Mouse (Mus musculus) forebrain, postnatal 0 days (tissue): ENCODE measurements around the gene Zic5. TPM values are rescaled to one million over a fixed set of nuclear protein-coding genes. Genes with fewer than 3 reads are reported as not detected.
A peak's percentile ranks its signal among the peaks of the same experiment; 100 is the strongest.

Experiments used
- ATAC-seq: fragments of 200-750 bp; cut with Nextera tagmentation; 2 replicates; pipeline ENCODE4 v1.8.0; 2017; ENCODE audit warnings: mild to moderate bottlenecking, moderate library complexity
- DNase-seq: peaks from one replicate; pipeline ENCODE4 v3.0.0-alpha.2; 2015
- H3K27ac ChIP-seq: fragments of 300-500 bp; sonication (generic); 2 replicates; pipeline ENCODE4 v1.5.1; 2014; ENCODE audit warnings: low read depth, mild to moderate bottlenecking, antibody characterized with exemption, low read length, moderate library complexity, mixed read lengths
- H3K27me3 ChIP-seq: fragments of 300-500 bp; sonication (generic); 2 replicates; pipeline ENCODE4 v1.6.1; 2014; ENCODE audit warnings: mild to moderate bottlenecking, low read length, mixed read lengths; ENCODE audit not compliant: insufficient read depth
- H3K36me3 ChIP-seq: fragments of 300-500 bp; sonication (generic); 2 replicates; pipeline ENCODE4 v1.6.1; 2014; ENCODE audit warnings: mild to moderate bottlenecking, moderate library complexity; ENCODE audit not compliant: insufficient read depth
- H3K4me1 ChIP-seq: fragments of 300-500 bp; sonication (generic); 2 replicates; pipeline ENCODE4 v1.6.1; 2014; ENCODE audit warnings: antibody characterized with exemption; ENCODE audit not compliant: insufficient read depth
- H3K4me2 ChIP-seq: fragments of 300-500 bp; sonication (generic); 2 replicates; pipeline ENCODE4 v1.6.1; 2014; ENCODE audit warnings: low read depth, mild to moderate bottlenecking, moderate library complexity
- H3K4me3 ChIP-seq: fragments of 300-500 bp; sonication (generic); 2 replicates; pipeline ENCODE4 v1.5.1; 2014; ENCODE audit warnings: low read depth, low read length, mixed read lengths
- H3K9ac ChIP-seq: fragments of 300-500 bp; sonication (generic); 2 replicates; pipeline ENCODE4 v1.6.1; 2014; ENCODE audit warnings: mild to moderate bottlenecking
- H3K9me3 ChIP-seq: fragments of 300-500 bp; sonication (generic); 2 replicates; pipeline ENCODE4 v1.6.1; 2016; ENCODE audit warnings: low read length
- CTCF ChIP-seq: sonication (generic); IDR thresholded peaks from 2 replicates; pipeline ENCODE4 v1.5.1; 2016; ENCODE audit warnings: antibody characterized with exemption, control low read depth, low read depth
- WGBS: fragments of 180-500 bp; shearing (Covaris S2); extraction: QIAGEN DNeasy Blood & Tissue Kit; methylation state at CpG from one replicate; pipeline ENCODE4 v1.1.7; 2014; 5-methylcytosine and 5-hydroxymethylcytosine counted together
- polyA plus RNA-seq: library from polyadenylated mRNA; unstranded; fragments of >200 nt; fragmentation: Nextera tagmentation; extraction: Ambion mirVana; gene quantifications from 2 replicates; pipeline ENCODE4 v1.2.1, GENCODE M21; 2015
- total RNA-seq: library from RNA; depleted of rRNA; stranded (reverse); fragments of >200 nt; gene quantifications from 2 replicates; pipeline ENCODE4 v1.2.3, GENCODE M21; 2014; rRNA removed

The Zic5 gene
- total and polyA plus RNA-seq, 2 experiments from 2014 or later, result 13.8 to 22.8 TPM

DNA sequence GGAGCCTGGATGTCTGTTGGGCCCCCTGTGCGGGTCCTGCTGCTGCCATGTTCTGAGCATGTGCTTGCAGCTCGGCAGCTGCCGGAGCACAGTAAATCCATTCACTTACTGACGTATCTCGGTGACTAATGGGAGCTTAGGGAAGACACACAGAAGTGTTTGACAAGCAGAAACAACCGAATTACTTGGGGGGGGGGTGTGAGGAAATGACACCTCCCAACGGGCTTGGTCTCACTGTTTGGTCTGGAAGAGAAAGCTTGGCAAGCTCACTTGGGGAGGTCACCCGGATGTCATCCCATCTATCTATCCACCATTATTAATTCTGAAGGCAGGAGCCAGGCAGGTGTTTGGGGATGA, 38.3 kb downstream of the Zic5 start:
- whole genome bisulfite sequencing, result 48% methylated on average over 8 of the region's 8 CpGs
- H3K4me1 ChIP-seq, result no peaks in the 10 kb centered on the region
- no peak overlapping the region for H3K4me2 ChIP-seq
- H3K27me3 ChIP-seq, result no peaks in the 10 kb centered on the region
- H3K9me3 ChIP-seq, result no peaks in the 10 kb centered on the region
- H3K9ac ChIP-seq, result no peak overlapping the region
- TF ChIP-seq CTCF, result no peak
- no peaks in the 10 kb centered on the region for H3K36me3 ChIP-seq
- H3K27ac ChIP-seq, result no peak overlapping the region
- DNase-seq (no peak), ATAC-seq (0 out of 2 replicates have a peak, but pooled peaks have one; percentile 32)
- no peak overlapping the region for H3K4me3 ChIP-seq

- no peaks in the 10 kb centered on the region for H3K9me3 ChIP-seq
- TF ChIP-seq CTCF, result no peak
- no peaks in the 10 kb centered on the region for H3K4me1 ChIP-seq
- WGBS, result 57% methylated on average over 10 of the region's 10 CpGs
- no peaks in the 10 kb centered on the region for H3K36me3 ChIP-seq
- H3K27ac ChIP-seq, result no peak overlapping the region
- ATAC-seq (no peak), DNase-seq (no peak)
- no peak overlapping the region for H3K4me3 ChIP-seq
- H3K9ac ChIP-seq, result no peak overlapping the region
- H3K4me2 ChIP-seq, result no peak overlapping the region
- no peaks in the 10 kb centered on the region for H3K27me3 ChIP-seq
Measured at GRCm38 (mm10) chr14:122426529-122427203, 38.8 kb downstream of the Zic5 start.

DNA sequence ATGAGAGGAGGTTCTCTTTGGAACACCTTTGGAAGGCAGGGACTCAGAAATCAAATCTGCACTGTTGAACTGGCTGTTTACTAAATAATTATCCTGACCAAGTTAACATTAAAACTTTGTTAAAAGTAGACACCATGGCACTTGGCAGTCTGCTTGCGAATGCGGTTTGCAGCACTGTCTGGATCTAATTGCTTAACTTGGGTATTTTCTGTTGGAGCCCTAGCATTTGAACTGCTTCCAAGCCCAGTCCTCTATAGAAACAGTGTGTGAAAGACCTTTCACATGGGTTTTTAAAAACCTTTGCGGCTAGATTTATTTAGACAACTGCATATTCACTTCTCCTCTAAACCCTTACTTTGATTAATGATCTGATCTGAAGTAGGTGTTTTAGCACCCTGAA, 41.0 kb downstream of the Zic5 start:
- Histone ChIP-seq H3K27ac (no peak overlapping the region), H3K27me3 (no peaks in the 10 kb centered on the region), H3K4me2 (no peak overlapping the region), H3K4me3 (no peak overlapping the region), H3K4me1 (no peaks in the 10 kb centered on the region), H3K9ac (no peak overlapping the region), H3K9me3 (no peaks in the 10 kb centered on the region), H3K36me3 (no peaks in the 10 kb centered on the region)
- DNase-seq (no peak), ATAC-seq (no peak)
- WGBS, result 36% methylated on average over 3 of the region's 3 CpGs
- no peak for TF ChIP-seq CTCF

DNA sequence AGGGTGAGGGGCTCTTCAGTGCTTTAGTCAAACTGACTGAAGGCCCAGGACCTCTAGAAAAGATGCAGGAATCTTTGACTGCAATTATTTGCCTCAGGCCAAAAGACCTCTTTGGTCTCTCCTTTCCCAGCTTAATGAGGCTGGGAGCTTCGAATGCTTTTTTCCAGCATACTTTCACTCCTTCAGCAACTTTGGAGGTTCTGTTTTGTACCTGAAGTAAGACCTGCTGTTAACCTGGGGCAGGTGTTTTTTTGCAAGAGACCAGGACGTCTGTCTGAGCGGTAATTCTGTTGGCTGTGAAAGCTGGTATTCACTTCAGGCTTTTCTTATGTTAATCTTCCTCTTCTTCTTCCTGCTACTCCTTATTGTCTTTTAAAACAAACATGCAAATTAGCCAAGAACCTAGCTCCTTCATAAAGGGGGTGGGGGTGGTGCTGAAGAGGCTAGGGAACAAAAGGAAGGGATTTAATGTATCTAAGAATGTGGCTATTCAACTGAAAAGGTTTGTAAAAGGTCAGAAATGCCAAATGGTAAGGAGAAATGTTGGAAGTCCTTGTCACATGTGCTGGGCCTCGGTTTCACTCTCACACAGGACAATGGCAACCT, 49.2 kb downstream of the Zic5 start:
- ATAC-seq, result no peak
- Histone ChIP-seq H3K27ac (0 out of 2 replicates have a peak overlapping the region, but pooled peaks have one; percentile 29), H3K4me3 (no peak overlapping the region), H3K4me2 (no peak overlapping the region), H3K4me1 (no peaks in the 10 kb centered on the region), H3K27me3 (no peaks in the 10 kb centered on the region), H3K36me3 (no peaks in the 10 kb centered on the region), H3K9ac (no peak overlapping the region), H3K9me3 (no peaks in the 10 kb centered on the region)
- no peak for DNase-seq
- WGBS, result 17% methylated on average over 4 of the region's 4 CpGs
- no peak for TF ChIP-seq CTCF

- Histone ChIP-seq H3K9me3 (no peaks in the 10 kb centered on the region), H3K4me1 (no peaks in the 10 kb centered on the region), H3K9ac (no peak overlapping the region), H3K4me2 (no peak overlapping the region), H3K27ac (no peak overlapping the region), H3K36me3 (no peaks in the 10 kb centered on the region), H3K27me3 (no peaks in the 10 kb centered on the region), H3K4me3 (no peak overlapping the region)
- TF ChIP-seq CTCF, result no peak
- WGBS, result 93% methylated on average over 2 of the region's 2 CpGs
- DNase-seq, result no peak
- no peak for ATAC-seq
Measured at GRCm38 (mm10) chr14:122414786-122415185, 50.7 kb downstream of the Zic5 start.

- no peaks in the 10 kb centered on the region for H3K36me3 ChIP-seq
- DNase-seq (no peak), ATAC-seq (no peak)
- H3K27ac ChIP-seq, result no peak overlapping the region
- no peak overlapping the region for H3K4me3 ChIP-seq
- H3K4me1 ChIP-seq, result no peaks in the 10 kb centered on the region
- TF ChIP-seq CTCF, result no peak
- 85% methylated on average over 2 of the region's 2 CpGs for WGBS
- no peaks in the 10 kb centered on the region for H3K9me3 ChIP-seq
- no peak overlapping the region for H3K4me2 ChIP-seq
- no peak overlapping the region for H3K9ac ChIP-seq
- H3K27me3 ChIP-seq, result no peaks in the 10 kb centered on the region; the same call in 1 of the 2 replicates
Measured at GRCm38 (mm10) chr14:122413542-122413928, 51.9 kb downstream of the Zic5 start.

DNA sequence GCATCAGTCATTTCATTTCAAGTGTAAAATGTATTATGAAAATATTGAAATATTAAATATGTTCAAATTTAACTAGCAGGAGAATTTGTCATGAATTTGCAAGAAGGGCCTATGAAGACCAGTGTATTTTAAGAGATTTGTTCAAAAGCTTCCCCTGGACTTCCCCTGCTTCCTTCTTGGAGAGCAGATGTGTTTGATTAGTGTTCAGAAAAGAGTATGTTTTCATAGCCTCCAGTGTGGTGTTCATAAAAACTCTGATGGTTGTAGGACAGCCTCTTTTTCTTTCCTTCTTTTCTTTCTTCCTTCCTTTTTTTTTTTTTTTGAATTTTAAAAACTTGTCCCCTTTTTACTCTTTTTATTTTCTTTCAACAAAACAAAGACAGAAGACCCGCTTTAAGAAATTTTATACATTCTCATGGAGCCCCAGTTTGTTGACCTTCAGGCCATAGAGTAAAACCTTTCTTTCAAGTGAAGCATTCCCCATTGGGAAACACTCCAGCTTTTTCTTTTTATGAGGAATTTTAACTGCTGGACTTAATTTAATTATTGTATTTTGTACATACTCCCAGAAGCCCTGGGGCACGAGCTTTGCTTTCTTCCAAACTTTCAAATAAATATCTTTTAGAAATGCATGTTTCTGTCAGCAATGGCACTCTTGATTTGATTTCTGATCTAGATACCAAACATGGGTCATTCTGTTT, 52.5 kb downstream of the Zic5 start:
- no peak for DNase-seq
- no peak overlapping the region for H3K27ac ChIP-seq
- WGBS, result 66% methylated on average over 2 of the region's 2 CpGs
- H3K4me3 ChIP-seq, result no peak overlapping the region
- H3K9ac ChIP-seq, result no peak overlapping the region
- no peaks in the 10 kb centered on the region for H3K9me3 ChIP-seq
- ATAC-seq, result no peak
- H3K4me2 ChIP-seq, result no peak overlapping the region
- H3K27me3 ChIP-seq, result no peaks in the 10 kb centered on the region; the same call in 1 of the 2 replicates
- no peak for TF ChIP-seq CTCF
- H3K4me1 ChIP-seq, result no peaks in the 10 kb centered on the region
- no peaks in the 10 kb centered on the region for H3K36me3 ChIP-seq

Other genes starting within 250 kb of the Zic5 start
- gene Gm5089, start 14.6 kb downstream of the Zic5 start, total RNA-seq, result 0.33 and 0.38 TPM in 2 replicates
- 0.12 TPM in 1 of 2 replicates, not detected in the other for gene Gm5089, start 14.6 kb downstream of the Zic5 start, polyA plus RNA-seq
- gene Zic2, start 9.8 kb upstream of the Zic5 start, total RNA-seq, result 44.9 and 105 TPM in 2 replicates
- 9.6 and 16.3 TPM in 2 replicates for gene Zic2, start 9.8 kb upstream of the Zic5 start, polyA plus RNA-seq
- gene Gm10837, start 24.9 kb upstream of the Zic5 start, total RNA-seq, result 0.15 and 1.0 TPM in 2 replicates
- 0.23 TPM in 1 of 2 replicates, not detected in the other for gene Gm10837, start 24.9 kb upstream of the Zic5 start, polyA plus RNA-seq
- 11.9 and 12.4 TPM in 2 replicates for gene Pcca, start 68.6 kb upstream of the Zic5 start, total RNA-seq
- 23.8 and 29.4 TPM in 2 replicates for gene Pcca, start 68.6 kb upstream of the Zic5 start, polyA plus RNA-seq